Mouse (Mus musculus) liver, embryonic 16.5 days (tissue): ENCODE results near the gene C1qtnf9. TPM values are rescaled to one million over a fixed set of nuclear protein-coding genes. Genes with fewer than 3 reads are reported as not detected.

Experiments used
- ATAC-seq: fragments of 200-750 bp; cut with Nextera tagmentation; 2 replicates; pipeline ENCODE4 v1.8.0; 2017; ENCODE audit warnings: low read depth, mild to moderate bottlenecking, moderate number of reproducible peaks, moderate library complexity
- H3K27ac ChIP-seq: fragments of 300-500 bp; sonication (generic); 2 replicates; pipeline ENCODE4 v1.5.1; 2014; ENCODE audit warnings: mild to moderate bottlenecking, low read length
- H3K27me3 ChIP-seq: fragments of 300-500 bp; sonication (generic); 2 replicates; pipeline ENCODE4 v1.6.1; 2014; ENCODE audit warnings: low read depth, low read length, mixed read lengths; ENCODE audit not compliant: control insufficient read depth, insufficient read depth
- H3K36me3 ChIP-seq: fragments of 300-500 bp; sonication (generic); 2 replicates; pipeline ENCODE4 v1.6.1; 2014; ENCODE audit warnings: mild to moderate bottlenecking; ENCODE audit not compliant: control insufficient read depth, insufficient read depth
- H3K4me1 ChIP-seq: fragments of 300-500 bp; sonication (generic); 2 replicates; pipeline ENCODE4 v1.6.1; 2014; ENCODE audit warnings: low read depth, low read length, mixed read lengths; ENCODE audit not compliant: control insufficient read depth
- H3K4me2 ChIP-seq: fragments of 300-500 bp; sonication (generic); 2 replicates; pipeline ENCODE4 v1.6.1; 2014; ENCODE audit warnings: low read depth, low read length, mixed read lengths
- H3K4me3 ChIP-seq: fragments of 300-500 bp; sonication (generic); 2 replicates; pipeline ENCODE4 v1.5.1; 2014; ENCODE audit warnings: low read depth, mild to moderate bottlenecking, low read length
- H3K9ac ChIP-seq: fragments of 300-500 bp; sonication (generic); 2 replicates; pipeline ENCODE4 v1.6.1; 2014; ENCODE audit warnings: low read depth, low read length
- H3K9me3 ChIP-seq: fragments of 300-500 bp; sonication (generic); replicated peaks from 2 replicates; pipeline ENCODE4 v1.6.1; 2016; ENCODE audit warnings: low read length; ENCODE audit not compliant: control insufficient read depth
- WGBS: fragments of 180-500 bp; shearing (Covaris S2); extraction: QIAGEN DNeasy Blood & Tissue Kit; methylation state at CpG from one replicate; pipeline ENCODE4 v1.1.7; 2014; ENCODE audit not compliant: insufficient replicate concordance; 5-methylcytosine and 5-hydroxymethylcytosine counted together
- polyA plus RNA-seq: library from polyadenylated mRNA; unstranded; fragments of >200 nt; fragmentation: Nextera tagmentation; extraction: Ambion mirVana; gene quantifications from 2 replicates; pipeline ENCODE4 v1.2.1, GENCODE M21; 2015

Gene C1qtnf9
- polyA plus RNA-seq: 0.14 and 0.42 TPM in 2 replicates

DNA sequence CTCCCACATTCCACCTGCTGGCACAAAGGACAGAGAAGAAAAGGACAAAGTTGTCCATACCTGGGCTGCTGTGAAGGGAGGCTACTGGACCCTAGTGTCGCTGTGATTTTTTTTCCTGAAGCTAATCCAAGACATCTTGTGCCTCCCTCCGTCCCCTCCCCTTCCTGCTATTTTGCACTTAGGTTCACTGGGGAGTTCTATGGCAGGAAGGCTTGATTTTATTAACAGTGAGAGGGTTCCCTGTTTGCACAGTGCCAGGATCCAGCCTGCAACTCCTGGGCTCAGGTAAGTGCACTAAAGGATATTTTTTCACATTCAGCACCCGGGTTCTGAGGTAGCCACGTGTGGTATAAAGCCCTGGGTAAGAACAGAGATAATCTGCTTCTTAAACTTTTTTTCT is at the start of gene C1qtnf9:
Gene C1qtnf9 (plus strand): TSS at position 251 of the 400 bp plus-strand sequence.
- Histone ChIP-seq H3K27ac (no peak within 1 kb of the TSS), H3K27me3 (no peaks in the 10 kb centered on the region), H3K4me1 (no peaks in the 10 kb centered on the region; the same call in 1 of the 2 replicates), H3K9me3 (no peaks in the 10 kb centered on the region), H3K4me2 (no peak within 1 kb of the TSS), H3K9ac (no peak within 1 kb of the TSS), H3K4me3 (no peak within 1 kb of the TSS), H3K36me3 (0 out of 2 replicates have a peak, but pooled peaks cover 5% of the 10 kb centered on the region)
- no peak for ATAC-seq
- 56% methylated on average over 4 of the region's 4 CpGs for WGBS

- H3K9me3 ChIP-seq: no peaks in the 10 kb centered on the region
- 21% methylated on average over 8 of the region's 8 CpGs for WGBS
- peak overlapping the region; percentile 12; the same call in 1 of the 2 replicates for H3K4me2 ChIP-seq
- H3K9ac ChIP-seq: no peak overlapping the region
- peak; percentile 35 for ATAC-seq
- H3K4me1 ChIP-seq: peaks cover 6% of the 10 kb centered on the region
- no peak overlapping the region for H3K4me3 ChIP-seq
- peak overlapping the region; percentile 52; the same call in 1 of the 2 replicates for H3K27ac ChIP-seq
- H3K27me3 ChIP-seq: no peaks in the 10 kb centered on the region
- H3K36me3 ChIP-seq: no peaks in the 10 kb centered on the region
Measured at GRCm38 (mm10) chr14:60721304-60721703, 46.6 kb upstream of the C1qtnf9 start.

- ATAC-seq: no peak
- 25% methylated on average over 3 of the region's 3 CpGs for WGBS
- no peaks in the 10 kb centered on the region for H3K36me3 ChIP-seq
- peak overlapping the region; percentile 12; the same call in 1 of the 2 replicates for H3K4me2 ChIP-seq
- H3K9me3 ChIP-seq: no peaks in the 10 kb centered on the region
- peaks cover 6% of the 10 kb centered on the region for H3K4me1 ChIP-seq
- H3K27me3 ChIP-seq: no peaks in the 10 kb centered on the region
- no peak overlapping the region for H3K4me3 ChIP-seq
- peak overlapping the region; percentile 52; the same call in 1 of the 2 replicates for H3K27ac ChIP-seq
- no peak overlapping the region for H3K9ac ChIP-seq
Measured at GRCm38 (mm10) chr14:60721938-60722337, 46.0 kb upstream of the C1qtnf9 start.

DNA sequence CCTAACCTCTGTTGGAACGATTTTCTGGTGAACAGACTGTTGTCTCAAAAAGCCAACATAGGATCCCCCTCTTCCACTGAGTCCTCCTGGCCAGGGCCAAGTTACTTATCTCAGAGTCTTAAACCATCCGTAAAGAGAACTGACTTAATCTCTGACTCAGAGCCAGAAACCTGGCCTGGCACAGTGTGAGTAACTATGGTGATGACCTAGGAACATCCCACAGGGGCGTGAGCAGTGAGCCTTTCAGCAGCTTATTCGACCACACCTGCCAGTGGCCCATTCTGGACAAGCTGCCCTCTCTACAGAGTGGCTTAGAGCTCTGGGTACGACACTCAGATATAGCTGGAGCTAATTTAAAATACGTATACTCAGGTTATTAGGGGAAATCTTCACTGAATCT is 41.8 kb upstream of the C1qtnf9 start:
- H3K4me1 ChIP-seq: peaks cover 4% of the 10 kb centered on the region
- H3K4me2 ChIP-seq: no peak overlapping the region
- WGBS: 50% methylated on average over 6 of the region's 6 CpGs
- ATAC-seq: no peak
- no peak overlapping the region for H3K9ac ChIP-seq
- no peaks in the 10 kb centered on the region for H3K9me3 ChIP-seq
- H3K4me3 ChIP-seq: no peak overlapping the region
- no peaks in the 10 kb centered on the region for H3K27me3 ChIP-seq
- H3K27ac ChIP-seq: no peak overlapping the region
- no peaks in the 10 kb centered on the region for H3K36me3 ChIP-seq

GRCm38 (mm10) chr14:60727130-60727529 is 40.8 kb upstream of the C1qtnf9 start:
- ATAC-seq: no peak
- no peaks in the 10 kb centered on the region for H3K9me3 ChIP-seq

DNA sequence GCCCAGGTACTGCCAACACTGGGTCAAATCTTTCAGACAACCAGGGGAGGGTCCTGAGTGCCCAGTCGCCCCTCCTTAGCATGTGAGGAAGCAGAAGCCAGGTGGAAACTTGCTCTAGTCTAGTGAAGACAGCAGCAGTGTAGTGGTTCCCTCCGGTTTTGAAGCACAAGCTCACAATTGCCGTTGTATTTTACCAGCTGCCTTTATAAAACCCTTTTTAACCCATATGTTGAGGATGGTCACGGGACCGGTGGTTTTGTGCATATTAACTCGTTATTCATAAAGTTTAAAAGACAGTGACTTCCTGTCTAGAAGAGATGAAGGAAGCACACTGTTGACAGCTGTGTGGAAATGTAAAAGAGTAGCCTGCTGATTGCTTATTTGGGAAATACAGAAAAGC is 35.9 kb upstream of the C1qtnf9 start:
- no peaks in the 10 kb centered on the region for H3K36me3 ChIP-seq
- H3K27me3 ChIP-seq: no peaks in the 10 kb centered on the region
- no peak overlapping the region for H3K27ac ChIP-seq
- H3K4me3 ChIP-seq: no peak overlapping the region
- ATAC-seq: no peak
- H3K9ac ChIP-seq: no peak overlapping the region
- no peaks in the 10 kb centered on the region for H3K9me3 ChIP-seq
- peaks cover 10% of the 10 kb centered on the region for H3K4me1 ChIP-seq
- WGBS: 21% methylated on average over 6 of the region's 6 CpGs
- H3K4me2 ChIP-seq: no peak overlapping the region

More at GRCm38 (mm10) chr14:60727130-60727529, 40.8 kb upstream of the C1qtnf9 start:
- H3K9ac ChIP-seq: no peak overlapping the region
- H3K4me1 ChIP-seq: no peaks in the 10 kb centered on the region; the same call in 1 of the 2 replicates
- WGBS: 42% methylated on average over 4 of the region's 4 CpGs
- no peaks in the 10 kb centered on the region for H3K36me3 ChIP-seq
- H3K27me3 ChIP-seq: no peaks in the 10 kb centered on the region
- H3K27ac ChIP-seq: no peak overlapping the region
- H3K4me3 ChIP-seq: no peak overlapping the region
- H3K4me2 ChIP-seq: no peak overlapping the region

- no peaks in the 10 kb centered on the region for H3K27me3 ChIP-seq
- H3K4me1 ChIP-seq: peaks cover 12% of the 10 kb centered on the region
- H3K27ac ChIP-seq: peak overlapping the region; percentile 40; the same call in 1 of the 2 replicates
- H3K9ac ChIP-seq: peak overlapping the region; percentile 15; the same call in 1 of the 2 replicates
- no peaks in the 10 kb centered on the region for H3K9me3 ChIP-seq
- no peaks in the 10 kb centered on the region for H3K36me3 ChIP-seq
- WGBS: 4% methylated on average over 16 of the region's 16 CpGs
- peak overlapping the region; percentile 16 for H3K4me3 ChIP-seq
- ATAC-seq: no peak
- H3K4me2 ChIP-seq: peak overlapping the region; percentile 28; the same call in 1 of the 2 replicates
Measured at GRCm38 (mm10) chr14:60732787-60733186, 35.1 kb upstream of the C1qtnf9 start.

DNA sequence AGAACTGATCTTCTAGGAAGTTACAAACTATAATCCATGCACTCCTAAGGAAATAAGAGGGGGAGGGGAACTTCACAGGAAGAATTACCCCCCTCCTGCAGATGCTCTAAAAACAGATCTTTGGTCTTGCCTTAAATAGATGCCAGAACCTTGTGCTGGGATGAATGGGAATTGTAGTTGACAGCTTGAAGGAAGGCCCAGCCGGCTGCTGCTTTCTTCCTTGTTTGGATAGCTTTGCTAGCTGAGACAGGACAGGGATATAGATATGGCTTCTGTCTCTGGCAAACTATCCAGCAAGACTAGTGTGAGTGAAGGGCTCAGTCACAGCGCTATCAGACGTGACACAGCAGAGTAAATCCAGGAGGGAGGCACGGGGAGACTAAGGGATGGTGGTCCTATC is 34.2 kb upstream of the C1qtnf9 start:
- Histone ChIP-seq H3K27me3 (no peaks in the 10 kb centered on the region), H3K9ac (no peak overlapping the region), H3K36me3 (no peaks in the 10 kb centered on the region), H3K4me3 (peak overlapping the region; percentile 16), H3K27ac (no peak overlapping the region), H3K4me1 (peaks cover 12% of the 10 kb centered on the region), H3K4me2 (peak overlapping the region; percentile 10; the same call in 1 of the 2 replicates), H3K9me3 (no peaks in the 10 kb centered on the region)
- 45% methylated on average over 4 of the region's 4 CpGs for WGBS
- no peak for ATAC-seq

- no peaks in the 10 kb centered on the region for H3K9me3 ChIP-seq
- no peaks in the 10 kb centered on the region for H3K36me3 ChIP-seq
- WGBS: 60% methylated on average over 5 of the region's 5 CpGs
- H3K4me1 ChIP-seq: peaks cover 14% of the 10 kb centered on the region
- H3K4me2 ChIP-seq: no peak overlapping the region
- H3K9ac ChIP-seq: no peak overlapping the region
- no peak overlapping the region for H3K4me3 ChIP-seq
- no peak overlapping the region for H3K27ac ChIP-seq
- no peaks in the 10 kb centered on the region for H3K27me3 ChIP-seq
- no peak for ATAC-seq
Measured at GRCm38 (mm10) chr14:60735206-60735605, 32.7 kb upstream of the C1qtnf9 start.
